Mouse (Mus musculus): Measurements from ENCODE around the gene Ap4b1.
"Not testable (repeated sequence)": the region's sequence is repeated elsewhere in the genome, so short reads cannot be mapped to it uniquely, and the experiment has no call there.

Gene Ap4b1

GRCm38 (mm10) chr3:103808891-103809798, at the start of gene Ap4b1, which contains the start of the genes Dclre1b and Gm43064:
TSS of gene Ap4b1 (plus strand) at chr3:103809520.
TSS of gene Dclre1b (minus strand) at chr3:103809444.
TSS of gene Gm43064 (plus strand) at chr3:103809573.
- DNase-seq (ENCODE audit: low spot score), result peak; percentile 96

- DNase-seq (ENCODE audit: low spot score), result no peak
Measured at GRCm38 (mm10) chr3:103766789-103767188, 42.5 kb upstream of the Ap4b1 start.

- DNase-seq (ENCODE audit: low spot score), result no peak
Measured at GRCm38 (mm10) chr3:103771531-103772130, 37.7 kb upstream of the Ap4b1 start.

- no peak for DNase-seq (ENCODE audit: low spot score)
Measured at GRCm38 (mm10) chr3:103772846-103773245, 36.5 kb upstream of the Ap4b1 start.

- no peak for DNase-seq (ENCODE audit: low spot score)
Measured at GRCm38 (mm10) chr3:103773508-103773907, 35.8 kb upstream of the Ap4b1 start.

GRCm38 (mm10) chr3:103774009-103774408, 35.3 kb upstream of the Ap4b1 start:
- DNase-seq (ENCODE audit: low spot score), result no peak

- DNase-seq (ENCODE audit: low spot score), result no peak
Measured at GRCm38 (mm10) chr3:103777940-103778339, 31.4 kb upstream of the Ap4b1 start.

- DNase-seq (ENCODE audit: low spot score), result no peak
Measured at GRCm38 (mm10) chr3:103778660-103779059, 30.7 kb upstream of the Ap4b1 start.

- DNase-seq (ENCODE audit: low spot score), result no peak
Measured at GRCm38 (mm10) chr3:103779183-103779582, 30.1 kb upstream of the Ap4b1 start.

GRCm38 (mm10) chr3:103780271-103780670, 29.0 kb upstream of the Ap4b1 start:
- no peak for DNase-seq (ENCODE audit: low spot score)

GRCm38 (mm10) chr3:103780777-103781176, 28.5 kb upstream of the Ap4b1 start:
- DNase-seq (ENCODE audit: low spot score), result no peak

- DNase-seq (ENCODE audit: low spot score), result no peak
Measured at GRCm38 (mm10) chr3:103782844-103783609, 26.3 kb upstream of the Ap4b1 start.

GRCm38 (mm10) chr3:103787225-103787624, 22.1 kb upstream of the Ap4b1 start:
- DNase-seq (ENCODE audit: low spot score), result no peak

GRCm38 (mm10) chr3:103789096-103789495, 20.2 kb upstream of the Ap4b1 start:
- DNase-seq (ENCODE audit: low spot score), result no peak

- peak; percentile 50 for DNase-seq (ENCODE audit: low spot score)
Measured at GRCm38 (mm10) chr3:103789891-103790345, 19.4 kb upstream of the Ap4b1 start.

GRCm38 (mm10) chr3:103790346-103791145, 18.8 kb upstream of the Ap4b1 start:
- peak; percentile 41 for DNase-seq (ENCODE audit: low spot score)

- peak; percentile 94 for DNase-seq (ENCODE audit: low spot score)
Measured at GRCm38 (mm10) chr3:103791230-103792110, 17.9 kb upstream of the Ap4b1 start, which contains the start of gene Hipk1. TSS of gene Hipk1 (minus strand) at chr3:103791563.

GRCm38 (mm10) chr3:103792111-103792406, 17.3 kb upstream of the Ap4b1 start:
- DNase-seq (ENCODE audit: low spot score), result not testable (repeated sequence)

GRCm38 (mm10) chr3:103792566-103792965, 16.8 kb upstream of the Ap4b1 start:
- DNase-seq (ENCODE audit: low spot score), result no peak

GRCm38 (mm10) chr3:103796389-103796788, 12.9 kb upstream of the Ap4b1 start:
- no peak for DNase-seq (ENCODE audit: low spot score)

- DNase-seq (ENCODE audit: low spot score), result no peak
Measured at GRCm38 (mm10) chr3:103799507-103799906, 9.8 kb upstream of the Ap4b1 start.
